Mouse (Mus musculus) CH12.LX (cell line): ENCODE results near the gene Pkp4. TPM values are rescaled to one million over a fixed set of nuclear protein-coding genes. Genes with fewer than 3 reads are reported as not detected.

Experiments
- DNase-seq: peaks from one replicate; pipeline ENCODE4 v3.0.0-alpha.2; 2013; ENCODE audit errors: extremely low read depth
- H3K27ac ChIP-seq: 2 replicates; pipeline ENCODE4 v1.5.1; 2012; ENCODE audit warnings: low read depth, mild to moderate bottlenecking, control low read depth, moderate library complexity; ENCODE audit not compliant: insufficient read depth
- H3K27me3 ChIP-seq: replicated peaks from 2 replicates; pipeline ENCODE3; 2012; ENCODE audit warnings: inconsistent platforms
- H3K36me3 ChIP-seq, 2 experiments: replicated peaks in 1 of 2; 2 replicates each; pipeline versions ENCODE3 to v1.6.1; 2012; ENCODE audit warnings: inconsistent platforms in 1 of 2, low read length in 1 of 2, mild to moderate bottlenecking in 1 of 2, mixed read lengths in 1 of 2, moderate library complexity in 1 of 2; ENCODE audit not compliant: control insufficient read depth in 1 of 2, insufficient read depth in 1 of 2
- H3K4me1 ChIP-seq, 2 experiments: 2 replicates each; pipeline ENCODE4 v1.6.1; 2012; ENCODE audit warnings: inconsistent platforms in 1 of 2, moderate library complexity in 1 of 2; ENCODE audit not compliant: insufficient read depth in 2 of 2, control insufficient read depth in 1 of 2
- H3K4me2 ChIP-seq: 2 replicates; pipeline ENCODE4 v1.6.1; 2012; ENCODE audit warnings: low read depth, mild to moderate bottlenecking, control low read depth; ENCODE audit not compliant: poor library complexity, insufficient read depth, severe bottlenecking
- H3K4me3 ChIP-seq, 3 experiments: fragments of 150-350 bp in 1 of 3; sonication (generic) in 1 of 3; replicated peaks in 1 of 3; 2 replicates each; pipeline versions ENCODE3 to v1.5.1; 2011 to 2012; ENCODE audit warnings: low read depth in 2 of 3, low read length in 2 of 3, mild to moderate bottlenecking in 2 of 3, moderate library complexity in 2 of 3, control low read depth in 1 of 3, improper control_type of control experiment in 1 of 3, inconsistent platforms in 1 of 3, mixed read lengths in 1 of 3; ENCODE audit not compliant: poor library complexity in 1 of 3
- H3K79me2 ChIP-seq: replicated peaks from 2 replicates; pipeline ENCODE4 v1.6.1; 2012; ENCODE audit warnings: mild to moderate bottlenecking, moderate library complexity; ENCODE audit not compliant: control insufficient read depth, poor library complexity, insufficient read depth, severe bottlenecking; ENCODE audit errors: extremely low read depth
- H3K9ac ChIP-seq: 2 replicates; pipeline ENCODE4 v1.6.1; 2012; ENCODE audit warnings: low read depth, mild to moderate bottlenecking, control low read depth, moderate library complexity; ENCODE audit not compliant: insufficient read depth
- H3K9me3 ChIP-seq: replicated peaks from 2 replicates; pipeline ENCODE3; 2012; ENCODE audit warnings: low read length, inconsistent platforms, mixed read lengths
- BHLHE40 ChIP-seq: IDR thresholded peaks from 2 replicates; pipeline ENCODE4 v1.6.1; 2011; ENCODE audit warnings: mild to moderate bottlenecking, low read depth, low read length, improper control_type of control experiment
- CHD2 ChIP-seq: IDR thresholded peaks from 2 replicates; pipeline ENCODE4 v1.6.1; 2011; ENCODE audit warnings: low read length, improper control_type of control experiment
- GABPA ChIP-seq: IDR thresholded peaks from 2 replicates; pipeline ENCODE4 v1.6.1; 2012; ENCODE audit warnings: low read depth, low read length, improper control_type of control experiment, inconsistent platforms; ENCODE audit not compliant: insufficient replicate concordance
- KAT2A ChIP-seq: IDR thresholded peaks from 2 replicates; pipeline ENCODE4 v1.6.1; 2012; ENCODE audit warnings: low read length, improper control_type of control experiment, inconsistent platforms; ENCODE audit not compliant: insufficient replicate concordance
- MAFK ChIP-seq: IDR thresholded peaks from 2 replicates; pipeline ENCODE4 v1.6.1; 2011; ENCODE audit warnings: low read length, improper control_type of control experiment; ENCODE audit not compliant: insufficient replicate concordance
- MAZ ChIP-seq: IDR thresholded peaks from 2 replicates; pipeline ENCODE4 v1.6.1; 2012; ENCODE audit warnings: low read depth, mild to moderate bottlenecking, inconsistent platforms, low read length, improper control_type of control experiment, moderate library complexity
- MXI1 ChIP-seq: IDR thresholded peaks from 2 replicates; pipeline ENCODE4 v1.6.1; 2011; ENCODE audit warnings: mild to moderate bottlenecking, low read depth, low read length, improper control_type of control experiment
- POLR2A ChIP-seq: IDR thresholded peaks from 2 replicates; pipeline ENCODE4 v1.6.1; 2011; ENCODE audit warnings: low read depth, mild to moderate bottlenecking, improper control_type of control experiment, low read length
- RAD21 ChIP-seq: IDR thresholded peaks from 2 replicates; pipeline ENCODE4 v1.6.1; 2011; ENCODE audit warnings: low read depth, mild to moderate bottlenecking, low read length, improper control_type of control experiment, moderate library complexity
- SMC3 ChIP-seq: IDR thresholded peaks from 2 replicates; pipeline ENCODE4 v1.6.1; 2011; ENCODE audit warnings: low read depth, low read length, improper control_type of control experiment
- TBP ChIP-seq: conservative IDR thresholded peaks from 2 replicates; pipeline ENCODE4 v1.6.1; 2011; ENCODE audit warnings: low read depth, low read length, improper control_type of control experiment
- TCF12 ChIP-seq: IDR thresholded peaks from 2 replicates; pipeline ENCODE4 v1.6.1; 2014; ENCODE audit warnings: low read depth, mild to moderate bottlenecking, inconsistent platforms, low read length, improper control_type of control experiment
- ZKSCAN1 ChIP-seq: IDR thresholded peaks from 2 replicates; pipeline ENCODE4 v1.6.1; 2012; ENCODE audit warnings: low read depth, inconsistent platforms, low read length, improper control_type of control experiment, borderline replicate concordance
- ZNF384 ChIP-seq: IDR thresholded peaks from 2 replicates; pipeline ENCODE4 v1.6.1; 2012; ENCODE audit warnings: low read depth, low read length, improper control_type of control experiment, inconsistent platforms
- dilution Hi-C: fragments of 300-500 bp; cut with MboI; formaldehyde crosslinking; loops from 2 replicates; pipeline ENCODE4 v1.14.3; 2020; ENCODE audit warnings: low sequenced_read_pairs; ENCODE audit not compliant: extremely low pct_unique_long_range_greater_than_20kb, extremely low pct_ligation_motif_present
- in situ Hi-C: fragments of 300-500 bp; cut with MboI; formaldehyde crosslinking; loops from 3 replicates; pipeline ENCODE4 v1.14.3; 2019; ENCODE audit warnings: low sequenced_read_pairs, low pct_ligation_motif_present, low pct_unique_long_range_greater_than_20kb, mixed read lengths
- polyA plus RNA-seq: library from polyadenylated mRNA; unstranded; fragments of >175 nt; gene quantifications from 2 replicates; pipeline ENCODE4 v1.2.1, GENCODE M21; 2012; ENCODE audit warnings: low read depth; ENCODE audit not compliant: insufficient read length
- total RNA-seq, 2 experiments: library from RNA; depleted of rRNA; stranded (reverse); fragments of 300-350 nt in 1 of 2; fragments of >200 nt in 1 of 2; gene quantifications; 2 replicates each; pipeline ENCODE4 v1.2.3; 2012 to 2014

The Pkp4 gene
- total and polyA plus RNA-seq, 3 experiments: not detected

DNA sequence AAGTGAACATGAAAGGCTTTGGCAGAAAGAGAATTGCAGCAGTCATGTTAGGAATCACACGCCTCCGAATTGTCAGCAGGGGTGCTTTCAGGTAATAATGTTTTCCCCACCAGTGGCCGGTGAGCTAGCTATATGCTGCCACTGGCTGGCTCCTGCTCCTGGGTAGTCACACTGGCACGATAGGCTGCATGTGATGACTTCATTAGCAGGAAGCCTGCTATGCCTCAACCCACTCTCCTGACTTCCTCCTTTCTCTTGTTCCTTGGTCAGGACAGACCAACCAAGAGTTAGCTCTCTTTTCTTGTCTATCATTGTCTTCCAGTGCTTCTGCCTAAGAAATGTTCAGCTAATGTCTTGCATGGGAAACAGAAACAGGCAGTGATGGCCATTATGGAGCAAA is 171.9 kb downstream of the Pkp4 start:
- dilution Hi-C loops (no loop called here), in situ Hi-C loops (no loop called here)
- no peaks in the 10 kb centered on the region for H3K27me3 ChIP-seq
- H3K9ac ChIP-seq: no peak overlapping the region
- no peak overlapping the region for H3K27ac ChIP-seq
- no peaks in the 10 kb centered on the region for H3K79me2 ChIP-seq
- TF ChIP-seq MAFK (no peak), ZKSCAN1 (no peak), GABPA (no peak), MAZ (no peak)
- no peak for DNase-seq
- H3K4me3 ChIP-seq: no peak overlapping the region
- no peaks in the 10 kb centered on the region for H3K36me3 ChIP-seq
- no peak overlapping the region for H3K4me2 ChIP-seq
- H3K9me3 ChIP-seq: peaks cover 81% of the 10 kb centered on the region
- no peaks in the 10 kb centered on the region for H3K4me1 ChIP-seq

DNA sequence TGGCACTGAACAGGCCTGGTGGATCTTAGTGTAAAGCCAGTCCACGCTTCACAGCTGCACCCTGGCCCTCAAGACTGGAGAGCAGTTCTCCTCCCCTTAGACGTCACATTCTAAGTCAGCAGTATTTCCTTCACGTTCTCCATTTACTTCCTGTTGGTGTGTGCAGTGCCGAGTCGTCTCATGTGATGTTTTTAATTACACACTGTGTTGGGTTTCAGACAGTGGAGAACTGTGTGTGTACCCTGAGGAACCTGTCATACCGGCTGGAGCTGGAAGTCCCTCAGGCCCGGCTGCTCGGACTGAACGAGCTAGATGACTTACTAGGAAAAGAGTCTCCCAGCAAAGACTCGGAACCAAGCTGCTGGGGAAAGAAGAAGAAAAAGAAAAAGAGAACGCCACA is 177.9 kb downstream of the Pkp4 start:
- no peaks in the 10 kb centered on the region for H3K79me2 ChIP-seq
- no peak overlapping the region for H3K4me2 ChIP-seq
- no peak for DNase-seq
- H3K27ac ChIP-seq: no peak overlapping the region
- no peaks in the 10 kb centered on the region for H3K4me1 ChIP-seq
- H3K9me3 ChIP-seq: peaks cover 84% of the 10 kb centered on the region
- in situ Hi-C loops: no loop called here
- H3K9ac ChIP-seq: no peak overlapping the region
- dilution Hi-C loops: no loop called here
- no peaks in the 10 kb centered on the region for H3K36me3 ChIP-seq
- no peaks in the 10 kb centered on the region for H3K27me3 ChIP-seq
- TF ChIP-seq TCF12 (no peak), CHD2 (no peak), GABPA (no peak), ZKSCAN1 (no peak), MXI1 (no peak), BHLHE40 (no peak), ZNF384 (no peak), KAT2A (no peak)
- no peak overlapping the region for H3K4me3 ChIP-seq

DNA sequence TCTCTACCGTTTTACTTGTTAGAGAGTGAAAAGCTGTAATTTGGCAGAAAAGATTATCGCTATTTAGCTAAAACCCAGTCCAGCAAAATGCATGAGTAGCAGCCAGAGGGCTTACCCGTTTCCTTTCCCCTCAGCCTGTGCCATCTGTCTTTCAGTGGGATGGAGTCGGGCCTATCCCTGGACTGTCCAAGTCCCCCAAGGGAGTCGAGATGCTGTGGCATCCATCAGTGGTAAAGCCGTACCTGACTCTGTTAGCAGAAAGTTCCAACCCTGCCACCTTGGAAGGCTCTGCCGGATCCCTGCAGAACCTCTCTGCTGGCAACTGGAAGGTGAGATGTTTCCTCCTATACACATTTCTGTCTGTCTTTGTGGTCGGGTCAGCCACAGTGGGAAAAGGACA is 178.3 kb downstream of the Pkp4 start:
- H3K27ac ChIP-seq: no peak overlapping the region
- no peaks in the 10 kb centered on the region for H3K4me1 ChIP-seq
- no peak for TF ChIP-seq RAD21
- TF ChIP-seq TBP: no peak
- TF ChIP-seq TCF12: no peak
- TF ChIP-seq SMC3: no peak
- no peak for TF ChIP-seq POLR2A
- dilution Hi-C loops: no loop called here
- H3K4me2 ChIP-seq: no peak overlapping the region
- no peak for DNase-seq
- peaks cover 85% of the 10 kb centered on the region for H3K9me3 ChIP-seq
- in situ Hi-C loops: no loop called here
- H3K27me3 ChIP-seq: no peaks in the 10 kb centered on the region
- H3K36me3 ChIP-seq: no peaks in the 10 kb centered on the region
- H3K79me2 ChIP-seq: no peaks in the 10 kb centered on the region
- H3K4me3 ChIP-seq: no peak overlapping the region
- no peak overlapping the region for H3K9ac ChIP-seq
